Mouse (Mus musculus) gonadal fat pad, adult 2 months (tissue): Measurements from ENCODE around the gene Tnpo2. TPM values are rescaled to one million over a fixed set of nuclear protein-coding genes. Genes with fewer than 3 reads are reported as not detected.

ENCODE experiments used
- polyA plus RNA-seq: library from polyadenylated mRNA; depleted of rRNA; stranded (reverse); fragments of >200 nt; gene quantifications from 2 replicates; pipeline ENCODE4 v1.2.3, GENCODE M21; 2012; rRNA removed

Gene Tnpo2
- polyA plus RNA-seq, 1 experiment: 89.2 TPM

Other genes starting within 250 kb of the Tnpo2 start
- gene Nfix, start 236.6 kb upstream of the Tnpo2 start, polyA plus RNA-seq: 35.3 and 69.9 TPM in 2 replicates
- 3.7 and 5.3 TPM in 2 replicates for gene Dand5, start 214.1 kb upstream of the Tnpo2 start, polyA plus RNA-seq
- 14.6 and 21.4 TPM in 2 replicates for gene Gadd45gip1, start 205.4 kb upstream of the Tnpo2 start, polyA plus RNA-seq
- gene Rad23a, start 196.2 kb upstream of the Tnpo2 start, polyA plus RNA-seq: 75.1 and 88.9 TPM in 2 replicates
- 563 and 854 TPM in 2 replicates for gene Calr, start 190.0 kb upstream of the Tnpo2 start, polyA plus RNA-seq
- gene Farsa, start 179.9 kb upstream of the Tnpo2 start, polyA plus RNA-seq: 44.7 and 52.1 TPM in 2 replicates
- gene Syce2, start 164.8 kb upstream of the Tnpo2 start, polyA plus RNA-seq: 3.3 and 3.7 TPM in 2 replicates
- gene Gcdh, start 143.0 kb upstream of the Tnpo2 start, polyA plus RNA-seq: 102 and 104 TPM in 2 replicates
- gene Klf1, start 135.0 kb upstream of the Tnpo2 start, polyA plus RNA-seq: 0.67 and 0.69 TPM in 2 replicates
- 29.5 and 30.8 TPM in 2 replicates for gene Dnase2a, start 128.4 kb upstream of the Tnpo2 start, polyA plus RNA-seq
- 0.56 and 0.66 TPM in 2 replicates for gene Mast1, start 99.6 kb upstream of the Tnpo2 start, polyA plus RNA-seq
- not detected in 2 replicates for gene Rtbdn, start 89.9 kb upstream of the Tnpo2 start, polyA plus RNA-seq
- 3.3 and 6.8 TPM in 2 replicates for gene Gm49661, start 67.5 kb upstream of the Tnpo2 start, polyA plus RNA-seq
- 191 and 202 TPM in 2 replicates for gene Prdx2, start 67.3 kb upstream of the Tnpo2 start, polyA plus RNA-seq
- 44.0 and 58.8 TPM in 2 replicates for gene Rnaseh2a, start 67.1 kb upstream of the Tnpo2 start, polyA plus RNA-seq
- gene Junb, start 58.2 kb upstream of the Tnpo2 start, polyA plus RNA-seq: 37.2 and 42.8 TPM in 2 replicates
- 16.5 and 24.7 TPM in 2 replicates for gene Hook2, start 46.3 kb upstream of the Tnpo2 start, polyA plus RNA-seq
- not detected in 2 replicates for gene Best2, start 22.4 kb upstream of the Tnpo2 start, polyA plus RNA-seq
- gene Asna1, start 11.6 kb upstream of the Tnpo2 start, polyA plus RNA-seq: 154 and 168 TPM in 2 replicates
- gene Trir, start 10.1 kb upstream of the Tnpo2 start, polyA plus RNA-seq: 64.2 and 100 TPM in 2 replicates
- gene Fbxw9, start 23.1 kb downstream of the Tnpo2 start, polyA plus RNA-seq: 56.8 and 59.4 TPM in 2 replicates
- gene Gm5741, start 31.1 kb downstream of the Tnpo2 start, polyA plus RNA-seq: 1.5 and 1.9 TPM in 2 replicates
- 44.5 and 48.3 TPM in 2 replicates for gene Dhps, start 34.8 kb downstream of the Tnpo2 start, polyA plus RNA-seq
- gene Wdr83os, start 43.8 kb downstream of the Tnpo2 start, polyA plus RNA-seq: 170 and 198 TPM in 2 replicates
- gene Wdr83, start 44.4 kb downstream of the Tnpo2 start, polyA plus RNA-seq: 33.8 and 35.7 TPM in 2 replicates
- gene Man2b1, start 46.4 kb downstream of the Tnpo2 start, polyA plus RNA-seq: 133 and 184 TPM in 2 replicates
- 2.5 and 2.7 TPM in 2 replicates for gene Zfp791, start 86.2 kb downstream of the Tnpo2 start, polyA plus RNA-seq
- not detected in 2 replicates for gene Cks1brt, start 115.0 kb downstream of the Tnpo2 start, polyA plus RNA-seq
- gene Olfr371, start 189.1 kb downstream of the Tnpo2 start, polyA plus RNA-seq: not detected in 2 replicates